Mouse (Mus musculus) ES-E14 (cell line): ENCODE measurements around the gene Elf1.

Experiments used
- CHD2 ChIP-seq: IDR thresholded peaks from 2 replicates; pipeline ENCODE4 v1.6.1; 2014; ENCODE audit warnings: mild to moderate bottlenecking, low read depth, low read length, inconsistent platforms
- HCFC1 ChIP-seq: IDR thresholded peaks from 2 replicates; pipeline ENCODE4 v1.6.1; 2012; ENCODE audit warnings: low read length, inconsistent platforms, borderline replicate concordance; ENCODE audit not compliant: insufficient read depth
- MAFK ChIP-seq: IDR thresholded peaks from 2 replicates; pipeline ENCODE4 v1.6.1; 2014; ENCODE audit warnings: mild to moderate bottlenecking, low read depth, low read length, inconsistent platforms; ENCODE audit not compliant: insufficient read depth
- ZNF384 ChIP-seq: IDR thresholded peaks from 2 replicates; pipeline ENCODE4 v1.6.1; 2012; ENCODE audit warnings: low read depth, low read length, inconsistent platforms

DNA sequence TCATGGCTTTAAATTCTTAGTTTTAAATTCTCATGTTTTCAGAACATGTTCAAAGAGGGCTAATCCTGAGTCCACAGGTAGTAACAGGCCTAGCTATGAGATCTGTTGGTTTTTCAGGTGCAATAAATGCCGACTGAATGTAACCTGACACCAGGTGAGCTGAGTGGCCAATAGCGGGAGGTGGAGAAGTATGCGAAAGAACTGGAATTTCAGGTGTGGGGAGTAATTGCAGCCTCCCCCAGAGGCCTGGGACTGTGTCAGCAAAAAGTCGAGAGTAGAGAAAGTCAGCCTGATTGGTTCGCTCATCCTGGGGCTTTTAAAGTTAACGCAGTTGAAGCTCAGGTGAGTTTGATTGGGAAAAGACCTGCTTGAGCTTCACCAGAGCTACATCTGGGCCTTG is 46.7 kb downstream of the Elf1 start:
- TF ChIP-seq MAFK (peak; percentile 82), ZNF384 (no peak), HCFC1 (no peak), CHD2 (no peak)
